Mouse (Mus musculus) brain, embryonic 18.5 days (tissue): Measurements from ENCODE around the gene Peg10.

Source experiments
- DNase-seq: peaks from one replicate; pipeline ENCODE4 v3.0.0-alpha.2; 2012; ENCODE audit warnings: low read depth, low spot score

The Peg10 gene

GRCm38 (mm10) chr6:4746696-4747439, at the start of gene Peg10, which contains the start of gene Sgce:
Gene Peg10 (plus strand): TSS chr6:4747306.
Gene Sgce (minus strand): TSS chr6:4747207.
- DNase-seq = no peak

GRCm38 (mm10) chr6:4701641-4702040, 45.5 kb upstream of the Peg10 start:
- no peak for DNase-seq

- DNase-seq = no peak
Measured at GRCm38 (mm10) chr6:4703908-4704307, 43.2 kb upstream of the Peg10 start.

GRCm38 (mm10) chr6:4706415-4706814, 40.7 kb upstream of the Peg10 start:
- DNase-seq = no peak

GRCm38 (mm10) chr6:4708971-4709370, 38.1 kb upstream of the Peg10 start:
- no peak for DNase-seq

GRCm38 (mm10) chr6:4716171-4716570, 30.9 kb upstream of the Peg10 start:
- DNase-seq = no peak

- no peak for DNase-seq
Measured at GRCm38 (mm10) chr6:4717344-4717743, 29.8 kb upstream of the Peg10 start.

GRCm38 (mm10) chr6:4722142-4722541, 25.0 kb upstream of the Peg10 start:
- DNase-seq = no peak

GRCm38 (mm10) chr6:4722739-4723138, 24.4 kb upstream of the Peg10 start:
- DNase-seq = no peak

- no peak for DNase-seq
Measured at GRCm38 (mm10) chr6:4723998-4724757, 22.9 kb upstream of the Peg10 start.

GRCm38 (mm10) chr6:4728305-4728704, 18.8 kb upstream of the Peg10 start:
- DNase-seq = no peak

- no peak for DNase-seq
Measured at GRCm38 (mm10) chr6:4731675-4732074, 15.4 kb upstream of the Peg10 start.

- DNase-seq = no peak
Measured at GRCm38 (mm10) chr6:4733208-4733607, 13.9 kb upstream of the Peg10 start.

- no peak for DNase-seq
Measured at GRCm38 (mm10) chr6:4736372-4736771, 10.7 kb upstream of the Peg10 start.

GRCm38 (mm10) chr6:4738034-4738629, 9.0 kb upstream of the Peg10 start:
- no peak for DNase-seq

- no peak for DNase-seq
Measured at GRCm38 (mm10) chr6:4738717-4739116, 8.4 kb upstream of the Peg10 start.

- DNase-seq = no peak
Measured at GRCm38 (mm10) chr6:4739522-4740355, 7.4 kb upstream of the Peg10 start.

- DNase-seq = no peak
Measured at GRCm38 (mm10) chr6:4740511-4740910, 6.6 kb upstream of the Peg10 start.

GRCm38 (mm10) chr6:4746036-4746695, 940 bp upstream of the Peg10 start:
- no peak for DNase-seq

- DNase-seq = no peak
Measured at GRCm38 (mm10) chr6:4747677-4748505, 785 bp downstream of the Peg10 start.
